Mouse (Mus musculus) heart, adult 9 months (tissue): ENCODE data around the gene Tmed9.
"Not testable (repeated sequence)": the region's sequence is repeated elsewhere in the genome, so short reads cannot be mapped to it uniquely, and the experiment has no call there.

Experiments
- DNase-seq, 2 experiments: peaks; one replicate each; pipeline ENCODE4 v3.0.0; 2022; ENCODE audit warnings: low spot score in 2 of 2

The Tmed9 gene

DNA sequence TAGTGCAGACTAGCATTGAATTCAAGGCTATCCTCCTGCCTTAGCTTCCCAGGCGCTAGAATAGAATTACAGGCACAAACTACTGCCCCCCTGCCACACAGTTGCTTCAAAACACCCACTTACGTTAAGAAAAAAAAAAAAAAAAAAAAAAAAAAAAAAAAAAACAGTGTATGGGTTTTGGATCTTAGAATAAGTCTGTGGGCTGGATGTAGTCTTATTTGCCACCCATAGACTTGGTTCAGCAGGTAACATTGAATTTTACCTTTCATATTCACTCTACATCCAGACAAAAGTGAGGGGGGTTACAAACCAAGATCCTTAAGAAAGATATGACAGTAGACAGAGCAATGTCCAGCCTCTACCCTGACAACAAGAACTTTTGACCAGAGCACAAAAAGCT is 5.6 kb upstream of the Tmed9 start:
- DNase-seq, result no peak

- not testable (repeated sequence) for DNase-seq
These were observed 5.0 kb upstream of the Tmed9 start for GRCm38 (mm10) chr13:55568524-55568923.

DNA sequence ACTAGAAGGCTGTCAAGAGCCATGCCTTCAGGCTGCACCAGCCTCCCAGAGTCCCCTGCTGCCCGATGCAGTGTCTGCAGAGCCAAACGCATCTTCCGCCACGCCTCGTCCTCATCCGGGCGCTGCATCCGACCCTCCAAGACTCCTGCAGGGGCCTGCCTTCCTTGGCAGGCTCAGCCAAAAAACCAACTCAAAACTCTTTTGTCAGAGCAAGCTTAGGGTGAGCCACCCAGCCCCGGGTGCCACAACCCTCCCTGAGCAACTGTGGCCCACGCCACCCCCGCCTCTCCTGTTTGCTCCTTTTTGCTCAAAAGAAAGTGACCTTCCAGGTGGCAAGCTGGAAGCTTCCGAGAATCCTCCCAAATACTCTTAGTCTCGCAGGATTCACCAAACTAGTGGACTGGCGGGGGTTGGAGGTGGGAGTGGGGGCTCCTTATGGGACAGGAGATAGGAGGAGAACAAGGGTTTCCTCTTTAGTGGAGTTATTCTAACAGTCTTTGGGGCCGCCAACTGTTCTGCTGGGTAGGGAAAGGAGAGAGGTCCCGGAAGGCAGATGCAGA is 3.7 kb upstream of the Tmed9 start:
- peak in 1 of 2 experiments; percentile 16 for DNase-seq

DNA sequence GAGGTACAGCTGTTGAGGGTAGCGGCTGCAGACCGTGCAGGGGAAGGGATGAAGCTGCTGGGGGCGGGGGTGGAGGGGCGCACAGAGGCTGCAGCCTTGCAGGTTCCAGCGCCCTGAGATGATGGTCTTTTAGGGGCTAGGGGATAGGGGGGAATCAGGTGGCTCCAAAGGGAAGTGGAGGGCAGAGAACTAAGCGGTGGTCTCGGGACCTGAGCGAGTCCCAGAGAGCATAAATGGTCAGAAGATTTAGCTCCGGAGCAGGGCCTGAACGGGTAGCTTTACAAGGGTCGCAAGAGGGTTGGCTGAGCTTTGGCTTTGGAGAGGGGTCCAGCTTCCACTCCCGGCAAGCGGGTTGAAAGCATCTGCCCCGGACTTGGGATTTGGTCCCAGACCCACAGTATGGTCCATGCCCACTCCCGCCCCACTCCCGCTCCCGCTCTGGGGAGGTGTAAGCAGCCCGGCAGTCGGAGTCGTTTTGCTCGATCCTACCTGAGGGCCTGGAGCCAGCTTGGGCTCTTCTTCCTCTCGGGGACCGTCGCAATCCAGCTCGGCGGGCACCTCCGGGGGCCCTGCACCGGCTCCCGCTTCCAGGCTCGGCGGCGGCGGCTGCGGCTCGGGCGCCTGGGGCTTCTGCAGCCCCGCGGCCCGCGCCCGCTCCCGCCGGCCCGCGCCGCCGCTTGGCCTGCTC is 3.1 kb upstream of the Tmed9 start:
- peak; percentile 13 to 23 for DNase-seq

- peak; percentile 92 to 93 for DNase-seq
These were observed 2.3 kb upstream of the Tmed9 start, which contains the start of gene Fam193b for GRCm38 (mm10) chr13:55571027-55571751. Gene Fam193b, minus strand, starts transcription at chr13:55571120.

DNA sequence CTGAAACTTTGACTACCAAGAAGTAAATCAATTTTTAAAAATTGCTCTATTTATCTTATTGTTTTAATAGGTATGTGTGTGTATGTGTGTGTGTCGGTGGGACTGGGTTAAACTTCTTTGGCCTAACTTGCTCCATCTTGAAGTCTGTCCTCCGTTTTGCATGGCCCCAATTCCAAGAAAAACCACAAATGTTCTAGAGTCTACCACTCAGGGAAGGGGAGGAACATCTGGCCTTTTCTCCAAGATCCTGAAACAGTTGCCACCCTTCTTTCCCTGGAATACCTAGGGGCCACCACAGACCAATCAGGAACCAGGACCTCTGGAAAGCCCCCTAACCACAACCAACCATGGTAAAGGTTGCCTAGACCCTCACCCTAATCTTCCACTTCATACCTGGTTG is 1.6 kb upstream of the Tmed9 start:
- no peak for DNase-seq

DNA sequence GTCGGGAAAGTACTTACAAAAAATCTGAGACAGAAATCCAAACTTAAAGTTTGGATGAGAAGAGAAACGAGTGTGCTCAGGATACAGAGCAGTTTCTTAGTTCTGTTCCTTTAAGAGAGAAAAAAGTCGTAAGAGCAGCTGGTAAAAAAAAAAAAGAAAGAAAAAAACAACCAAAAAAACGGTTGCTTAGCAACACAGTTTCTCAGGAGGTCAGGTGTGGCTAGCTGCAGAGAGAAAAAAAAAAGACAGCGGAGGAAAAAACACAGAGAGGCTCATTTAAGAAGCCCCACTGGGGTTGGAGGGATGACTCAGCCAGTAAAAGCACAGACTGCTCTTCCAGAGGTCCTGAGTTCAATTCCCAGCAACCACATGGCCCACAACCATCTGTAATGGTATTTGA is 789 bp downstream of the Tmed9 start:
- DNase-seq, result no peak

GRCm38 (mm10) chr13:55575932-55576331 is 2.4 kb downstream of the Tmed9 start:
- no peak for DNase-seq

DNA sequence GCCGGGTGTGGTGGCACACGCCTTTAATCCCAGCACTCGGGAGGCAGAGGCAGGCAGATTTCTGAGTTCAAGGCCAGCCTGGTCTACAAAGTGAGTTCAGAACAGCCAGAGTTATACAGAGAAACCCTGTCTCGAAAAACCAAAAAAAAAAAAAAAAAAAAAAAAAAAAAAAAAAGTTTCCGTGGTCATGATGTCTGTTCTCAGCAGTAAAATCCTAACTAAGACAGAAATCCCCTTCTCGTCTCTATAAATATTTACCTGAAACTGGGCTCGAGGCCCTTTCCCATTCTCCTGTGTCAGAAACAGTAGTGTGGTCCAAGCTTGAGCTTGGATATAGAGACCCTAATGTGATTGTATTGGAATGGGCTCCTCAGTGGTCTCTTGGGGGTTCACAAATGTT is 3.3 kb downstream of the Tmed9 start:
- not testable (repeated sequence) for DNase-seq

- no peak for DNase-seq
These were observed 4.6 kb downstream of the Tmed9 start for GRCm38 (mm10) chr13:55578086-55578485.

- DNase-seq, result no peak
These were observed 18.5 kb downstream of the Tmed9 start for GRCm38 (mm10) chr13:55591961-55592490.

DNA sequence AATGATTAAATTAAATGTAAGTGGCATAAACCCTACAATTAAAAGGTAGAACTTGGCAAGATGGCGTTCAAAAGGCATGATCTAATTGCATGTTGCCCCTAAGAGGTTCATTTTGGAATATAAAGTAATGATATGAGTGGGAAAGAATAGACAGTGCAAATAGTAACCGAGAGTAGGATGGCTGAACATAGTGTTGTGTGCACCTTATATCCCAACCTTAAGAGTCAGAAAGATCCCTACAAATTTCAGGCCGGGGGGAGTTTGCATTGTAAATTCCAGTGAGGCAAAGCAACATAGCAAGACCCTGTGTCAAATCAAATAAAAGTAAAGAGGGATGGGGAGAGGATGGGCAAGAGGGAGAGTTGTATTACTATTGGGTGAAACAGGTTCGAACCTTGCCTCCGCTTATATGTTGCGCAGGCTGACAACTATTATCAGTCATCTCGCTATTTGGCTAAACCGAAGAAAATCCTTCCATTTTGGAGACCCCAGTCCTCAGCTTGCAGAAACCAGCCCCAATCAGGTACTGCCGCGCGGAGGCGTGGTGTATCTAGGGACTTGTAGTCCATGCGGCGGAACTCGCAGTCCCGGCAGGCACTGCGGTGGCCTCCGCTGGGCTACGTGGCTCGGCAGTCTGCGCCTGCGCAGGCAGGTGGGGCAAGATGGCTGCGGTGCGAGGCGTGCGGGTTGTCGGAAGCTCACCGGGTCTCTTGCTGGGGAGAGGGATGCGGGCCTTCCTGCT is 19.2 kb downstream of the Tmed9 start:
- DNase-seq, result peak; percentile 94 to 95

DNA sequence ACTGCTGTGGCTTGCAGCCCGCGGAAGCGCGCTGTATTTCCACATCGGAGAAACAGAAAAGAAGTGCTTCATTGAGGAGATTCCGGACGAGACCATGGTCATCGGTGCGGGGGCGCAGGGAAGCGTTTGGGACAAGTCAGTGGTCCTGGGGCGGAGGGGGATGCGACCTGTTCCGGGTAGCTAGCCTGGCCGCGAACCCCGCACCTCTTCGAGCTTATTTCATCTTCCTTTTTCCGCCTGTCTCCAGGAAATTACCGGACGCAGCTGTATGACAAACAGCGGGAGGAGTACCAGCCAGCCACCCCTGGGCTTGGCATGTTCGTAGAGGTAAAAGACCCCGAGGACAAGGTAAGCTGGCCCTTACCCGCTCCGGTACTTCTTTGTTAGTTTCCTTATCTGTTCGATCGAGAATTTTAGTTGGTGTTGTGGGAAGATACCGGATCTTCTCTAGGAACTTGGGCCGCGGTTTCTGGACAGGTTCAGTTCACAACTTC is 19.8 kb downstream of the Tmed9 start:
- no peak for DNase-seq

- DNase-seq, result peak in 1 of 2 experiments; percentile 23
These were observed 21.8 kb downstream of the Tmed9 start for GRCm38 (mm10) chr13:55595375-55595774.

GRCm38 (mm10) chr13:55596802-55597201 is 23.3 kb downstream of the Tmed9 start:
- DNase-seq, result no peak

- DNase-seq, result peak; percentile 80 to 85
These were observed 26.3 kb downstream of the Tmed9 start, which contains the start of gene B4galt7 for GRCm38 (mm10) chr13:55599566-55600540. Gene B4galt7, plus strand, starts transcription at chr13:55599896.

DNA sequence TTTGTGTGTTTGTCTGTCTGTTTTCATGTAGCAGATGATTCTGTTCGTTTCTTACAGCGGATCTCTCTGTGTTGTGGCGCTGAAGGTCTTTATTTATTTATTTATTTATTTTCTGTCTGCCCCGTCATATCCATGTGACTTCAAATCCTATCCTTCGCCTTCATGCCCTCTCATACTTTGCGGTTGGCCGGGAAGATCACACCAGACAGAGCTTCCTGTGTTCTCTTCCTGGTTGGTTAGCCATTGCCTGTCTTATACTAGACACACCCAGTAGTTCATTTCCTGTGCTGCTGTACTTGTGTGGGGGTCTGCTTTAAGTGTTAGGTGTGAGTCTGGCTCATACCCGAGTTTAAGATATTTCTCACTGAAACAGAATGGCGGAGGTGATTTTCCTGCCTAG is 27.1 kb downstream of the Tmed9 start:
- DNase-seq, result no peak

DNA sequence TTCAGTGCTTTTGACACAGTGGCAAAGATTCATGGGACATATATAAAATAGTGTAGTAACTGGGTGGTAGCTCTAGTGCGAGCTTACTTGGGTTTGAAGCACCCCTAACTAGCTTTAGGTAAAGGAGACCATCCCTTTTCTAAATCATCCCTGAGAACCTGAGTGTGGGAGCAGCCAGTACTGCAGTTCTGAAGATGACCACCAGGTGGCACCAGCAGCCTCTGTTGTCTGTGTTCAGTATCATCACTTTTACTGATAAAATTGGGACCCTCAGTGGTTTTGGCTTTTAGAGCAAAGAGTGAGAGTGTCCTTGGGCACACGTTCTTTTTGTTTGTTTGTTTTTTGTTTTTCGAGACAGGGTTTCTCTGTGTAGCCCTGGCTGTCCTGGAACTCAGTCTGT is 28.1 kb downstream of the Tmed9 start:
- peak; percentile 28 to 67 for DNase-seq

DNA sequence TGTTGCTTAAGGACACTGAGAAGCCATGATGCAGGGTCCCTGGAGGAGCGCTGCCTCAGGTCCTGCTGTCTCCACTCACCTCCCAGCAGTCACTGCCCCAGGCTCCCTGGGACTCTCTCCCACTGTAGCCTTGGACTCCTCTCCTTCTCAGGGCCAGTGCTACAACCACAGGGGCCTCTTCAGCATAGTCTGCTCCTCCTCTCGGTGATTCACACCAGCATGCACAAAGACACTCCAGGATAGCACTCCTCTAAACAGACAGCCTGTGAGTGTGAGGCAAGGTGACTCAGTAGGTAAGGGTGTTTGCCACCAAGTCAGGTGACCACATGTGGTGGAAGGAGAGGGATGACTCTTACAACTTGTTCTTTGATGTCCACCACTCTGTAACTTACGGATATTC is 31.1 kb downstream of the Tmed9 start:
- DNase-seq, result no peak

DNA sequence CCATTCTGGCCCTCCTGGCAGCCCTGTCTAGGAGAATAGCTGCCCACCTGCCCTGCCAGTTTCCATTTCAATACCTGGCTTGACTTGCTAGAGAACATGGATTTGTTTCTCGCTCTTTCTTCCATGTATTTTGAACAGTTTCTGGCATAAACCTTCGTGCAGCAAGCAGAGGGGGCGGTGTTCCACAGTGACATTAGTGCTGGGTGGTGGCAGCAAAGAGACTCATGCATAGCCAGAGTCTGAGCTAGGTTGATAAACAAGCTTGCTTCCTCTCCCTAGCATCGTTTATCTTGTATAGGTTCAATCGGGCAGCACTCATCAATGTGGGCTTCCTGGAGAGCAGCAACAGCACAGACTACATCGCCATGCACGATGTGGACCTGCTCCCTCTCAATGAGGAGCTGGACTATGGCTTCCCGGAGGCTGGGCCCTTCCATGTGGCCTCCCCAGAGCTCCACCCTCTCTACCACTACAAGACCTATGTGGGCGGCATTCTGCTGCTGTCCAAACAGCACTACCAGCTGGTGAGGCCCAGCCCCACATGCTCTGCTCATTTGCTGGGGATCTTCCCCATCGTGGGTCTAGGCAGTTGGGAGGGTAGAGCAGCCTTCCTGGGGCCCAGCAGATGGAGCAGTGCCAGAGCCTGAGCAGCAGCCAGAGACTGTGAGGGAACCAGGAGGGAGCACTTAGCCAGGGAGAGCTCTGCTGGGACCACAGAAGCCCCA is 33.5 kb downstream of the Tmed9 start:
- no peak for DNase-seq
